Mouse (Mus musculus) midbrain, embryonic 13.5 days (tissue): ENCODE measurements around the gene Tbcc. TPM values are rescaled to one million over a fixed set of nuclear protein-coding genes. Genes with fewer than 3 reads are reported as not detected.

Experiments used
- ATAC-seq: fragments of 200-750 bp; cut with Nextera tagmentation; 2 replicates; pipeline ENCODE4 v1.8.0; 2017; ENCODE audit warnings: mild to moderate bottlenecking, moderate TSS enrichment, moderate library complexity
- H3K27ac ChIP-seq: fragments of 300-500 bp; sonication (generic); 2 replicates; pipeline ENCODE4 v1.5.1; 2015; ENCODE audit warnings: inconsistent platforms, mild to moderate bottlenecking, moderate library complexity
- H3K27me3 ChIP-seq: fragments of 300-500 bp; sonication (generic); 2 replicates; pipeline ENCODE4 v1.6.1; 2015; ENCODE audit warnings: mild to moderate bottlenecking, inconsistent platforms
- H3K36me3 ChIP-seq: fragments of 300-500 bp; sonication (generic); 2 replicates; pipeline ENCODE4 v1.6.1; 2015; ENCODE audit warnings: mild to moderate bottlenecking, inconsistent platforms
- H3K4me1 ChIP-seq: fragments of 300-500 bp; sonication (generic); replicated peaks from 2 replicates; pipeline ENCODE4 v1.6.1; 2015; ENCODE audit warnings: inconsistent platforms
- H3K4me2 ChIP-seq: fragments of 300-500 bp; sonication (generic); replicated peaks from 2 replicates; pipeline ENCODE4 v1.6.1; 2015; ENCODE audit warnings: moderate library complexity, mild to moderate bottlenecking, inconsistent platforms
- H3K4me3 ChIP-seq: fragments of 300-500 bp; sonication (generic); replicated peaks from 2 replicates; pipeline ENCODE4 v1.5.1; 2015; ENCODE audit warnings: mild to moderate bottlenecking, inconsistent platforms
- H3K9ac ChIP-seq: fragments of 300-500 bp; sonication (generic); replicated peaks from 2 replicates; pipeline ENCODE4 v1.6.1; 2015; ENCODE audit warnings: mild to moderate bottlenecking, inconsistent platforms
- H3K9me3 ChIP-seq: fragments of 300-500 bp; sonication (generic); 2 replicates; pipeline ENCODE4 v1.6.1; 2016; ENCODE audit warnings: mild to moderate bottlenecking, inconsistent platforms
- WGBS: fragments of 180-500 bp; shearing (Covaris S2); methylation state at CpG from one replicate; pipeline ENCODE4 v1.1.7; 2015; 5-methylcytosine and 5-hydroxymethylcytosine counted together
- polyA plus RNA-seq: library from polyadenylated mRNA; unstranded; fragments of >200 nt; fragmentation: Nextera tagmentation; extraction: Ambion mirVana; gene quantifications from 2 replicates; pipeline ENCODE4 v1.2.1, GENCODE M21; 2015

Gene Tbcc
- polyA plus RNA-seq, 1 experiment from 2014 or later: 68.3 TPM

DNA sequence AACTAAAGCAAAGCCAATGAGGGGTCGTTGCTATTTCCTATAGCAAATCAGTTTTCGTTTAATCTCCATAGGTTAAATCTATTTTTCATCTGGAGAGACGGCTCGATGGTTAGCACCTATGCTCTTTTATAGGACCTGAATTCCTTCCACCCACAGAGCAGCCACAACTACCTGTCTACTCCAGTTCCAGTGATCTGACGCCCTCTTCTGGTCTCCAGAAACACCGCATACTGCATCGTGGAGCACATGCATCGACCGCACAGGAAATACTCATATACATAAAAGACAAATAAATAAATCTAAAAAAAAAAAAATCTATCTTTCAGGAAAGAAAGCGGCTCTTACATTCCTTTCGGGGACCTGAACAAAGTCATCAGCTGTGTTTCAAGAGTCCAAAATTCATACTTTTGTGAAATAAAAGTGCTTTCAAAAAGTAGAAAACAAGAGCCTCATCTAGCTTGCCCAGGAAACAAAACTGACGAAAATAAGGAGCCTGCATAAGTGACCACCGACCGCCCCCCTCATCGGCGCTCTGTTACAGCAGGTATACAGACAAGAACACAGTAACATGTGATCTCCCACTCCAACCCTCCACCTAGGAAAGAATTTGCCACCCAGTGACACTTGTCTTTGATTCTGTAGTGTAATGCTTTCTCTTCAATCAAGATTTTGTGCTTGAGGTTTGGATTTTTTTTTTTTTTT is 1.8 kb upstream of the Tbcc start:
- peak overlapping the region; percentile 73 for H3K4me3 ChIP-seq
- no peaks in the 10 kb centered on the region for H3K36me3 ChIP-seq
- 39% methylated on average over 16 of the region's 16 CpGs for WGBS
- peak overlapping the region; percentile 97 for H3K27ac ChIP-seq
- no peak for ATAC-seq
- peak overlapping the region; percentile 81 for H3K9ac ChIP-seq
- H3K4me2 ChIP-seq: peak overlapping the region; percentile 81
- no peaks in the 10 kb centered on the region for H3K27me3 ChIP-seq
- H3K4me1 ChIP-seq: peaks cover 46% of the 10 kb centered on the region
- H3K9me3 ChIP-seq: no peaks in the 10 kb centered on the region

GRCm38 (mm10) chr17:46889450-46890084 is 917 bp upstream of the Tbcc start:
- H3K9me3 ChIP-seq: no peaks in the 10 kb centered on the region
- under 1% methylated on average over 44 of the region's 44 CpGs for WGBS
- peak overlapping the region; percentile 97 for H3K27ac ChIP-seq
- H3K4me1 ChIP-seq: peaks cover 49% of the 10 kb centered on the region
- no peaks in the 10 kb centered on the region for H3K27me3 ChIP-seq
- peak overlapping the region; percentile 73 for H3K4me3 ChIP-seq
- peak; percentile 77 for ATAC-seq
- H3K36me3 ChIP-seq: peaks cover 4% of the 10 kb centered on the region
- H3K9ac ChIP-seq: peak overlapping the region; percentile 81
- peak overlapping the region; percentile 81 for H3K4me2 ChIP-seq

DNA sequence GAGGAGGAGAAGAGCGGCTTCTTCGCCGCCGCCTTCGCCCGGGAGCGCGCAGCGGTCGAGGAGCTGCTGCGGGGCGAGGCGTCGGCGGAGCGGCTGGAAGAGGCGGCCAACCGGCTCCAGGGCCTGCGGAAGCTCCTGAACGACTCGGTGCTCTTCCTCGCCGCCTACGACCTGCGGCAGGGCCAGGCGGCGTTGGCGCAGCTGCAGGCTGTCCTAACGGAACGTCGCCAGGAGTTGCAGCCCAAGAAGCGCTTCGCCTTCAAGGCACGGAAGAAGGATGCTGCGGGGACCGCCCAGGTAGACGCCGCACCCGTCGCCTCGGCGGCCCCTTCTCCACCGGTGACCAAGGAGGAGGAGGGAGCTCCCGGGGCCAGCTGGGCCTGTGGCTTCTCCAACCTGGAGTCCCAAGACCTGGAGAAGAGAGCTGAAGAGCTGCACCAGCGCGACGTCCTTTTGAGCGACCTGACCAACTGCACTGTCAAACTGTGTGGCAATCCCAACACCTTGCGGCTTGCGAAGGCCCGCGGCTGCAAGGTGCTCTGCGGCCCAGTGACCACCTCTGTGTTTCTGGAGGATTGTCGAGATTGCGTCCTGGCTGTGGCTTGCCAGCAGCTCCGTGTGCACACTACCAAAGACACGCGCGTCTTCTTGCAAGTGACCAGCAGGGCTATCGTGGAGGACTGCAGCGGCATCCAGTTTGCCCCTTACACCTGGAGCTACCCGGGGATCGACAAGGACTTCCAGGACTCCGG is 535 bp downstream of the Tbcc start:
- peak overlapping the region; percentile 98 for H3K4me2 ChIP-seq
- H3K9ac ChIP-seq: peak overlapping the region; percentile 89
- no peaks in the 10 kb centered on the region for H3K27me3 ChIP-seq
- WGBS: 2% methylated on average over 54 of the region's 64 CpGs
- H3K4me3 ChIP-seq: peak overlapping the region; percentile 73
- peaks cover 4% of the 10 kb centered on the region for H3K36me3 ChIP-seq
- peak; percentile 10; the same call in 1 of the 2 replicates for ATAC-seq
- no peaks in the 10 kb centered on the region for H3K9me3 ChIP-seq
- peaks cover 44% of the 10 kb centered on the region for H3K4me1 ChIP-seq
- peak overlapping the region; percentile 93 for H3K27ac ChIP-seq

GRCm38 (mm10) chr17:46895426-46895825 is 4.9 kb downstream of the Tbcc start:
- 98% methylated on average over 9 of the region's 9 CpGs for WGBS

GRCm38 (mm10) chr17:46897221-46897950 is 6.9 kb downstream of the Tbcc start:
- H3K27me3 ChIP-seq: no peaks in the 10 kb centered on the region
- H3K9me3 ChIP-seq: no peaks in the 10 kb centered on the region
- no peak overlapping the region for H3K27ac ChIP-seq
- H3K4me2 ChIP-seq: no peak overlapping the region
- no peak overlapping the region for H3K4me3 ChIP-seq
- WGBS: 49% methylated on average over 13 of the region's 13 CpGs
- H3K4me1 ChIP-seq: peaks cover 16% of the 10 kb centered on the region
- H3K9ac ChIP-seq: no peak overlapping the region
- peaks cover 4% of the 10 kb centered on the region for H3K36me3 ChIP-seq
- ATAC-seq: no peak

More at GRCm38 (mm10) chr17:46895426-46895825, 4.9 kb downstream of the Tbcc start:
- Histone ChIP-seq H3K27ac (no peak overlapping the region), H3K4me2 (no peak overlapping the region), H3K4me3 (no peak overlapping the region), H3K27me3 (no peaks in the 10 kb centered on the region), H3K9ac (no peak overlapping the region), H3K9me3 (no peaks in the 10 kb centered on the region), H3K36me3 (peaks cover 4% of the 10 kb centered on the region), H3K4me1 (peaks cover 30% of the 10 kb centered on the region)
- no peak for ATAC-seq

DNA sequence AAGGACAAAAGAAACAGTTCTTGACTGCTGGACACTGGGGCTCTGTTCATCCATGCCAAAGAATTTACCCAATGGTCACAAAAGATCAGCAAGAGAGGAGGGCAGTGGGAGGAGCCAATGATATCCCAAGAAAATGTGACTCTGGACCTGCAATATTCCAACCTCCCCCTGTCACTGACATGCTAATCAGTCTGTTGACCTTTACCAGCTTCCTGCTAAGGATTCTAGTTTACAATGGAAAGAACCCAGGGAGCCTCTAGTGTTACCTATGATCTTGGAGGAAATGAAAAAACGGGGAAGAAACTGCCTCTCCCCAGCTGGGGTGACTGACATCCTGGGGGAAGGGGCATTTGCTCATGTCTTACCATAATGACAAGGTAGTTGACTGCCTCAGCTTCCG is 10.5 kb downstream of the Tbcc start:
- H3K4me1 ChIP-seq: no peaks in the 10 kb centered on the region
- WGBS: 49% methylated on average over 2 of the region's 2 CpGs
- no peak overlapping the region for H3K27ac ChIP-seq
- ATAC-seq: no peak
- no peaks in the 10 kb centered on the region for H3K27me3 ChIP-seq
- no peak overlapping the region for H3K4me3 ChIP-seq
- no peak overlapping the region for H3K4me2 ChIP-seq
- no peaks in the 10 kb centered on the region for H3K36me3 ChIP-seq
- no peak overlapping the region for H3K9ac ChIP-seq
- no peaks in the 10 kb centered on the region for H3K9me3 ChIP-seq

DNA sequence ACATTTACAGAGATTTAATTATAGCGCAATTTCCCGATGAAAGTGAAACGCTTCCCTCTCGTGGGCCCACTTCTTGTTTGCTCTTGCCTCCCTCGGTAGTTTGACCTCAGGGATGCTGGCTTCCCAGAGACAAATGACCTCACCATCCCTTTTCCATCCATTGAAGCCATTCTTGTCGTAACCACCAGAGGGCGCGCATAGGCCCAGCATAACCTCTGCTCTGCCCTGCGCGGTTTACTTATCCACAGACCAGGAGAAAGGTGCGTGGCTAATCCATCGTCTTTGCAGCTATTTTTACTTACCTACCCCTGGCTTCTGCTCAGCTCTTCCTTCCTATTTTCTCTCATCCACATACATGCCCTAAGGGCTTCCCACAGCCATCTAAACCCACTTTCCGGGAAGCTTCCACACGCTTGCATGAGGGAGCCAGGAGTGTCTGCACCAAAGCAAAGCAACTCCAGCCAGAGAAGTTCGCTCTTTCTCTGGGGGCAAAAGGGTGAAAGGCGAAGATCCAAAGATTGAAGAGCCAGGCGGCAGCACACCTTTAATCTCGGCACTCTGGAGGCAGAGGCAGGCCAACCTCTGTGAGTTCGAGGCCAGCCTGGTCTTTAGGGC is 13.5 kb downstream of the Tbcc start:
- Histone ChIP-seq H3K27me3 (no peaks in the 10 kb centered on the region), H3K4me1 (no peaks in the 10 kb centered on the region), H3K9ac (no peak overlapping the region), H3K4me3 (no peak overlapping the region), H3K27ac (no peak overlapping the region), H3K4me2 (no peak overlapping the region), H3K9me3 (no peaks in the 10 kb centered on the region), H3K36me3 (no peaks in the 10 kb centered on the region)
- ATAC-seq: peak; percentile 78
- 24% methylated on average over 19 of the region's 19 CpGs for WGBS

GRCm38 (mm10) chr17:46910186-46910585 is 19.7 kb downstream of the Tbcc start, which contains the start of gene Prph2:
Gene Prph2, plus strand, starts transcription at chr17:46910459.
- WGBS: 82% methylated on average over 10 of the region's 10 CpGs
- H3K36me3 ChIP-seq: no peaks in the 10 kb centered on the region
- H3K4me2 ChIP-seq: no peak within 1 kb of the TSS
- no peaks in the 10 kb centered on the region for H3K9me3 ChIP-seq
- H3K27ac ChIP-seq: no peak within 1 kb of the TSS
- no peak for ATAC-seq
- no peak within 1 kb of the TSS for H3K4me3 ChIP-seq
- H3K27me3 ChIP-seq: no peaks in the 10 kb centered on the region
- no peak within 1 kb of the TSS for H3K9ac ChIP-seq
- peaks cover 5% of the 10 kb centered on the region; the same call in 1 of the 2 replicates for H3K4me1 ChIP-seq

- H3K4me2 ChIP-seq: no peak overlapping the region
- H3K27ac ChIP-seq: peak overlapping the region; percentile 35; the same call in 1 of the 2 replicates
- 0 out of 2 replicates have a peak, but pooled peaks have one; percentile 30 for ATAC-seq
- WGBS: 35% methylated on average over 6 of the region's 6 CpGs
- H3K4me3 ChIP-seq: no peak overlapping the region
- peaks cover 5% of the 10 kb centered on the region; the same call in 1 of the 2 replicates for H3K4me1 ChIP-seq
- H3K27me3 ChIP-seq: no peaks in the 10 kb centered on the region
- no peaks in the 10 kb centered on the region for H3K9me3 ChIP-seq
- H3K36me3 ChIP-seq: no peaks in the 10 kb centered on the region
- no peak overlapping the region for H3K9ac ChIP-seq
Observed at GRCm38 (mm10) chr17:46912331-46912730, 21.8 kb downstream of the Tbcc start.

GRCm38 (mm10) chr17:46915129-46915528 is 24.6 kb downstream of the Tbcc start:
- H3K36me3 ChIP-seq: no peaks in the 10 kb centered on the region
- no peak for ATAC-seq
- H3K4me3 ChIP-seq: no peak overlapping the region
- H3K9ac ChIP-seq: no peak overlapping the region
- H3K4me2 ChIP-seq: no peak overlapping the region
- H3K27me3 ChIP-seq: no peaks in the 10 kb centered on the region
- no peaks in the 10 kb centered on the region for H3K9me3 ChIP-seq
- 72% methylated on average over 3 of the region's 3 CpGs for WGBS
- no peak overlapping the region for H3K27ac ChIP-seq
- peaks cover 5% of the 10 kb centered on the region; the same call in 1 of the 2 replicates for H3K4me1 ChIP-seq

DNA sequence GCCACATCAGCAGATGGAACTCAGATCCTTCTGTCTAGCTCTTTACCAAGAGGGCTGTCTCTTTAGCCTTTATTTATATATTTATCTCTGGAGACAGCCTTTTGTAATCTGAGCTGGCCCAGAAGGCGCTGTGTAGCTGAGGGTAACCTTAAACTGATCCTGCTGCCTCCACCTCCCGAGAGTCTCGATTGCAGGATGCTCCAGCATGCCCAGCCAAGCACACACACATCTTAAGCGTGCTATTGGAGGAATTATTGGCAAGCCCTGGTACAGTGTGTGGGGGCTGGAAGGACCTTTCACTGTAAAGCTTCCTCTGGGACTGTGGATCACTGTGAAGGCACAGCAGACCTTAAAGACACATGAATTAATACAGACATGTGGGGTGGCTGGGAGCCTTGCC is 28.5 kb downstream of the Tbcc start:
- WGBS: 49% methylated on average over 4 of the region's 4 CpGs
- no peak overlapping the region for H3K4me3 ChIP-seq
- H3K27me3 ChIP-seq: no peaks in the 10 kb centered on the region
- no peaks in the 10 kb centered on the region for H3K36me3 ChIP-seq
- no peak overlapping the region for H3K4me2 ChIP-seq
- no peaks in the 10 kb centered on the region for H3K9me3 ChIP-seq
- no peak overlapping the region for H3K27ac ChIP-seq
- no peaks in the 10 kb centered on the region for H3K4me1 ChIP-seq
- H3K9ac ChIP-seq: peak overlapping the region; percentile 32; the same call in 1 of the 2 replicates
- ATAC-seq: no peak
